Mouse (Mus musculus) kidney, embryonic 14.5 days (tissue): ENCODE measurements at regions not wholly inside any gene's neighbourhood (a gene's known extent, or its start where the extent isn't known, plus 50 kb on each side); places are given as distances from the start of the nearest gene placed in this dataset.
A peak's percentile ranks its signal among the peaks of the same experiment; 100 is the strongest.

Source experiments
- ATAC-seq: fragments of 200-750 bp; cut with Nextera tagmentation; 2 replicates; pipeline ENCODE4 v1.8.0; 2017; ENCODE audit warnings: moderate number of reproducible peaks, mild to moderate bottlenecking, moderate TSS enrichment, moderate library complexity; ENCODE audit not compliant: low FRiP score, low TSS enrichment
- H3K27ac ChIP-seq: fragments of 300-500 bp; sonication (generic); 2 replicates; pipeline ENCODE4 v1.5.1; 2014; ENCODE audit warnings: low read depth, mild to moderate bottlenecking, low read length, moderate library complexity, mixed read lengths
- H3K27me3 ChIP-seq: fragments of 300-500 bp; sonication (generic); 2 replicates; pipeline ENCODE4 v1.6.1; 2014; ENCODE audit warnings: mild to moderate bottlenecking, low read length; ENCODE audit not compliant: control insufficient read depth, insufficient read depth
- H3K36me3 ChIP-seq: fragments of 300-500 bp; sonication (generic); 2 replicates; pipeline ENCODE4 v1.6.1; 2014; ENCODE audit warnings: low read length, mixed read lengths; ENCODE audit not compliant: control insufficient read depth, insufficient read depth
- H3K4me1 ChIP-seq: fragments of 300-500 bp; sonication (generic); 2 replicates; pipeline ENCODE4 v1.6.1; 2014; ENCODE audit warnings: low read length, mixed read lengths; ENCODE audit not compliant: control insufficient read depth, insufficient read depth
- H3K4me2 ChIP-seq: fragments of 300-500 bp; sonication (generic); replicated peaks from 2 replicates; pipeline ENCODE4 v1.6.1; 2014; ENCODE audit warnings: low read depth, mild to moderate bottlenecking, low read length
- H3K4me3 ChIP-seq: fragments of 300-500 bp; sonication (generic); 2 replicates; pipeline ENCODE4 v1.5.1; 2014; ENCODE audit warnings: mild to moderate bottlenecking, low read length
- H3K9ac ChIP-seq: fragments of 300-500 bp; sonication (generic); 2 replicates; pipeline ENCODE4 v1.6.1; 2014; ENCODE audit warnings: low read depth, mild to moderate bottlenecking, low read length, moderate library complexity
- H3K9me3 ChIP-seq: fragments of 300-500 bp; sonication (generic); 2 replicates; pipeline ENCODE4 v1.6.1; 2016; ENCODE audit warnings: low read length; ENCODE audit not compliant: control insufficient read depth
- WGBS: fragments of 180-500 bp; shearing (Covaris S2); extraction: QIAGEN DNeasy Blood & Tissue Kit; methylation state at CpG from one replicate; pipeline ENCODE4 v1.1.7; 2014; 5-methylcytosine and 5-hydroxymethylcytosine counted together

DNA sequence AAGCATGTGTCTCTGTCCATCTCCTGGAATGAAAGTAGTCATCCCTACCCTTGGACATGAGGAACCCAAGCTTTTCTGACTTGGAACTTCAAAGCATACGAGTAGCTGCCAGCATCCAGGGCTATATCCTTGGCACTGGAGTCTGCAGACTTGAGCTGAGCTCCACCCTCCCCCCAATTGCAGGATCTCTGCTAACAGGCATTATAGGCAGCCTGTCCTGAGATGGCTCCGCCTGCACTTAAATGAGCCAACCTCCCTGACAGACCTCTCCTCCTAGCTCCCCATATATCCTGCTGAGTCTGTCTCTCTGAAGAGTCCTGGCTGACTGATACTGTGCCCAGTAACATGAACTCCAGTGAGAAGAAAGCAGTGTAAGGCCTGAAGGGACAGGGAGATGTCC is 141.4 kb downstream of the Rybp start:
- Histone ChIP-seq H3K4me1 (peaks cover 17% of the 10 kb centered on the region), H3K9me3 (no peaks in the 10 kb centered on the region), H3K4me3 (no peak overlapping the region), H3K36me3 (no peaks in the 10 kb centered on the region), H3K4me2 (no peak overlapping the region), H3K9ac (no peak overlapping the region), H3K27ac (no peak overlapping the region), H3K27me3 (0 out of 2 replicates have a peak, but pooled peaks cover 2% of the 10 kb centered on the region)
- 82% methylated on average over 2 of the region's 2 CpGs for WGBS
- ATAC-seq = no peak

DNA sequence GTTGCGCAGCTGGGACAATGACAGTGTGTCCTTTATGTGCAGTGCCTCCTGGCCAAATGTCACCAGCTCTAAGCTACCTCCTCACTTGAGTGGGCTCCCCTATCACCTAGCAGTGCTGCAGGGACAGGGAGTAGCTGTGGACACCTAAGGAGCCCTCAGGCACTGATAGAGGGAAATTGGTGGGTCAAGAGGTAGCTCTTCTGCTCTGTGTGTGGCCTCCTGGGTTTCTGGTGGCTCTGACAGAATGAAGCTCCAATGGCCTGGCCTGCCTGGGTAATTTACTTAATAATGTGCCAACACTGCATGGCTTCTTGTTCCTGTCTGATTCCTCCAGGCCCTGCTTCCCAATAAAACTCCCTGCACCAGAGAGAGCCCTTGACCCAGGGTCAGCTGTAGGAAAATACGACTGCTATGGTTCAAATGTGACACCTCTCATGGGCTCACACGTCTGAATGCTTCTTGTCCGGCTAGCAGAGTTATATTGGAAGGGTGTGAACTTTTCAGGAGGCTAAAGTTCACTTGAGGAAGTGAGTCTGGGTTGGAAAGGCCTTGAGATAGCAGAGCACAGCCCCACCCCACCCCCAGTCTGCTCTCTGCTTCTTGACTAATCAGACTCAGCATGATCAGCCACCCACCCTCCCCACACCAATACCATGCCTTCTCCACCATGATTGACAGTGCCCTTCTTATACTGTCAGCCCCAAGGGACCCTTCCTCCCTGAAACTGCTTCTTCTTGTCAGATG is 142.6 kb downstream of the Rybp start:
- no peak for ATAC-seq
- no peak overlapping the region for H3K9ac ChIP-seq
- H3K36me3 ChIP-seq = no peaks in the 10 kb centered on the region
- no peak overlapping the region for H3K27ac ChIP-seq
- 46% methylated on average over 4 of the region's 4 CpGs for WGBS
- no peak overlapping the region for H3K4me2 ChIP-seq
- no peak overlapping the region for H3K4me3 ChIP-seq
- H3K27me3 ChIP-seq = peaks cover 5% of the 10 kb centered on the region; the same call in 1 of the 2 replicates
- H3K4me1 ChIP-seq = peaks cover 22% of the 10 kb centered on the region
- no peaks in the 10 kb centered on the region for H3K9me3 ChIP-seq

DNA sequence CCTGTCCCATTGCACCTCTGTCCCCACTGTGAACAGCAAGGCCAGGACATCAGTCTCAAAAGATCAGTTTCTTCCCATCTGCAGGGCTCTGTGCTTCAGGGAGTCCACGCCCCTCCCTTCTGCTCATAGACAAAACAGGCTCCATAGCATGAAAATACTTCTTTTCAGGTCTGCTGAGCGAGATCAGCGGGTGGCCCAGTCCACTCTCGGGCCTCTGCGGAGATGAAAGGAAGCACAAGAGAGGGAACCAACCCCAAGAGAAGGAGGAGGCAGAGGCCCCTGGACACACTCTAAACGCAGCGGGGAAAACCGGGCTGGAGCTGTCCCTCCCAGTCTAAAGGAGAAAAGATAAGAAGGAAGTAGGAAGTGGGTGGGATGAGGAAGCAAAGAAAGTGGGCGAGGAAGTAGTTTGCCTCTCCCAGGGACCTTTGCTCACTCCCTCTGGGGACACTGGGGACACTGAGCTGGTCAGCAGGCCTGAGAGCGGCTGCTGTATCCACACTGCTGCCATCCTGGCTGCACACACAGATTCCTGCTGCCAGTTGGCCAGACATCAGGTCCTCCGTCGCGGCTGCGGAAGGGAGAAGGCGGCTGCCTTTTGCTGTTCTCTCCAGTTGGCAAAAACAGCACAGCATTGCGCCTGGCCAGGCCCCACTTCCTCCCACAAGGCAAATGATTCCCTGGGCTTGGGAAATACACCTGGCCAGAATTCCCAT is 143.5 kb downstream of the Rybp start:
- Histone ChIP-seq H3K9me3 (no peaks in the 10 kb centered on the region), H3K27me3 (peaks cover 2% of the 10 kb centered on the region; the same call in 1 of the 2 replicates), H3K36me3 (no peaks in the 10 kb centered on the region), H3K4me2 (peak overlapping the region; percentile 36), H3K4me3 (0 out of 2 replicates have a peak overlapping the region, but pooled peaks have one; percentile 6), H3K4me1 (peaks cover 19% of the 10 kb centered on the region), H3K27ac (no peak overlapping the region), H3K9ac (peak overlapping the region; percentile 38; the same call in 1 of the 2 replicates)
- 7% methylated on average over 16 of the region's 16 CpGs for WGBS
- ATAC-seq = 0 out of 2 replicates have a peak, but pooled peaks have one; percentile 41

DNA sequence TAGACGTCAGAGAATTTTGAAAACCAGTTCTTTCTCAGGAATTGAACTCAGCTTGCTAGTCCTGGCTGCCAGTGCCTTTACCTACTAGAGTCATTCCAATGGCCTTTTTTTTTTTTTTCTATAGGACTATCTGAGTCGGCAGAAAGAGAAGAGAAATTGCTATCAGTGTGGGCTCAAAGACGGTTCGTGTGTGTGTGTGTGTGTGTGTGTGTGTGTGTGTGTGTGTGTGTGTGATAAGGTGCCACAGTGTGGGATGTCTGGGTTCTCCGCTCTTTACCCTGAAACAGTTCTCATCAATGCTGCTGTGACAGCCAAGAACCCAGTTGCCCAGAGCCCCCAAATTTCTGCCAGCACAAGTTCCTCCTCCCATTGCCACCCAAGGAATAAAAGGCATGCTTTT is 146.1 kb downstream of the Rybp start:
- Histone ChIP-seq H3K4me1 (peaks cover 19% of the 10 kb centered on the region), H3K4me3 (no peak overlapping the region), H3K27ac (no peak overlapping the region), H3K9ac (no peak overlapping the region), H3K9me3 (no peaks in the 10 kb centered on the region), H3K27me3 (peaks cover 2% of the 10 kb centered on the region; the same call in 1 of the 2 replicates), H3K4me2 (no peak overlapping the region), H3K36me3 (no peaks in the 10 kb centered on the region)
- ATAC-seq = no peak
- 84% methylated on average over 5 of the region's 5 CpGs for WGBS

DNA sequence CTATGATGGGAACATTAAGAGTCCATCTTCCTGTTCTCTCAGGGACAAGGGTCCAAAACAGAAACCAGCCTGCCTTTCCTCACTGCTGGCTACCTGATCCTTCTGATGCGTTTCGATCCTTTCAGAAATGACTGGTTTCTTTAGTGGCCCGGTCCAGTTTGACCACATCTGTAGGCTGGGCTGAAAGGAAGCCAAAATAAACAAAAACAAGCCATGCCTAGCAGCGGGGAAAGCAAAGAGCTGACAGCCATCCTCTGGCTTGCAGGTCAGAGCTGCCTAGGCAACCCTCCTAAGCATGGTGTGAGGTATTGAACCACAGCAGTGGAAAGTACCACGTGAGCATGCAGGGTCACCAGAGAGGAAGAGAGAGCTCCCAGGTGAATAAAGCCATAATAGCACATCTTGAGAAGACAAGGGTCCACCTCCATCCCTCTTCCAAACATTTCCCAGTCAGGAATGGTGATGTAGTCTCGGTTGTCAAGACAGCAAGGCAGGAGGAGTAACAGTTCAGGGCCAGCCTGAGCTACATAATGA is 146.6 kb downstream of the Rybp start:
- 31% methylated on average over 6 of the region's 6 CpGs for WGBS
- Histone ChIP-seq H3K9me3 (no peaks in the 10 kb centered on the region), H3K27me3 (peaks cover 2% of the 10 kb centered on the region), H3K4me3 (no peak overlapping the region), H3K4me1 (peaks cover 19% of the 10 kb centered on the region), H3K36me3 (no peaks in the 10 kb centered on the region), H3K9ac (no peak overlapping the region), H3K4me2 (no peak overlapping the region), H3K27ac (no peak overlapping the region)
- 0 out of 2 replicates have a peak, but pooled peaks have one; percentile 14 for ATAC-seq

DNA sequence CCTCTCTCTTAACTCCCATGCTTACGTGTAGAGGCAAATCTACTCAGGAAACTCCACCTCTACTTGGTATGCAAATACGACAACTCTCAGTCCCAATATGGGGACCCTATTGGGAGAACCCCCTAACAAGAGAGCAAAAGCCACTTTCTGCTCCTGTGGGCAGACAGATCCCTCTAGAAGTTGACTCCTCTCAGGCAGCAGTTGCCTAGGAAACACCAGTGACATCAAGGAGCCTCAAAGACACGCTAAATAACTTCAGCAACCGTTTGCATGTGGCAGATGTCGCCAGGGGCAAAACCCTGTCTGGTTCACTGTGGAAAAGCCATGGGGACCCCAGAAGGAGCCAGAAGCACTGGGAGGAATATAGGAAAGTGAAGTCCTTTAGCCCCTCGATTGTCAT is 147.5 kb downstream of the Rybp start:
- ATAC-seq = no peak
- Histone ChIP-seq H3K9ac (no peak overlapping the region), H3K27me3 (peaks cover 2% of the 10 kb centered on the region), H3K4me3 (no peak overlapping the region), H3K9me3 (no peaks in the 10 kb centered on the region), H3K27ac (no peak overlapping the region), H3K4me2 (no peak overlapping the region), H3K4me1 (peaks cover 24% of the 10 kb centered on the region), H3K36me3 (no peaks in the 10 kb centered on the region)
- WGBS = 51% methylated on average over 6 of the region's 6 CpGs

DNA sequence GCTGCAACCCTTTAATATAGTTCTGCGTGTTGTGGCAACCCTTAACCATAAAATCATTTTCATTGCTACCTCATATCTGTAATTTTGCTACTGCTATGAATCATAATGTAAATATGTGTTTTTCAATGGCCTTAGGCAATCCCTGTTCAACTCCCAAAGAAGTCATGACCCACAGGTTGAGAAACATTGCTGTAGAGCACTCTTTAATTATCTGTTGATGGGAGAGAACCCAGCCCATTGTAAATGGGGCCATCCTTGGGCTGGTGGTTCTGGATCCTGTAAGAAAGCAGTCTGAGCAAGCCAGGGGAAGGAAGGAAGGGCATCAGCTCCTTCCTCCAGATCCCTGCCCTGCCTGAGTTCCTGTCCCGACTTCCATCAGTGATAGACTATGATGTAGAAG is 148.6 kb downstream of the Rybp start:
- ATAC-seq = no peak
- Histone ChIP-seq H3K4me1 (peaks cover 14% of the 10 kb centered on the region; the same call in 1 of the 2 replicates), H3K27me3 (peaks cover 2% of the 10 kb centered on the region), H3K4me2 (no peak overlapping the region), H3K36me3 (no peaks in the 10 kb centered on the region), H3K27ac (no peak overlapping the region), H3K9ac (no peak overlapping the region), H3K4me3 (no peak overlapping the region), H3K9me3 (no peaks in the 10 kb centered on the region)
- 85% methylated on average over 2 of the region's 2 CpGs for WGBS

DNA sequence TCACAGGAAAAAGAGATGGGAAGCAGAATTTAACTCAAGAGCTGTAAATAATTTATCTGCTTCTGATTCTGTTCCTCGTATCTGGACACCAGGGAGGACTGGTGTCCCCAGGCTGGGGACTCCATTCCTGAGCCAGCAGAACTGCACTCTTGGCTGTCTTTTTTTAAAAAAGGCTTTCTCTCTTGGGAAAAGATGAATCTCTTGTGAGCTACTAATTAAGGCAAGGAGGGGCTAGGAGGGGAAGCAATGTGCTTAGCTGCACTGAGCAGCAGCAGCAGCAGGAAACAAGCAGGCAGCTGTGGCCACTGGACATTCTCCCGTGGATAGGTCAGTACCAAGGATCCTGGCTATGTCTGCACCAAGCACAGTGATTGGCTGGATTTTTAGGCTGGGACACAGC is 152.1 kb downstream of the Rybp start:
- WGBS = 33% methylated on average over 2 of the region's 2 CpGs
- Histone ChIP-seq H3K4me2 (no peak overlapping the region), H3K4me3 (no peak overlapping the region), H3K27me3 (peaks cover 1% of the 10 kb centered on the region), H3K4me1 (peaks cover 5% of the 10 kb centered on the region; the same call in 1 of the 2 replicates), H3K9ac (no peak overlapping the region; the same call in 1 of the 2 replicates), H3K36me3 (no peaks in the 10 kb centered on the region), H3K9me3 (no peaks in the 10 kb centered on the region), H3K27ac (no peak overlapping the region)
- no peak for ATAC-seq

DNA sequence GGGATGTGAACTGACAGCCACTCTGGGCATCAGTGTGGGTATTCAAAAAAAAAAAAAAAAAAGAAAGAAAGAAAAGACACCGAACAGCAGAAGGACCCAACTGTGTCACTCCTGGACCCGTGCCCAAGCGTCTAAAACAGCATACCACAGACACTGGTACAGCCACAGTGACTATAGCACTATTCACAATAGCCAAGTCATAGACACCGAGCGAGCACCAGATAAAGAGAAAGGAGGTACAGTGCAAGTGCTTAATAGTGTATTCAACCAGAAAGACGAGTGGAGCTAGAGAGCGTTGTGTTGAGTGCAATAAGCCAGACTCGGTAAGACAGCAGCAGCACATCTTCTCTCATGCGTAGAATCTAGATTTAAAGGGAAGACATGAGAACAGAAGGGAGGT is 153.3 kb downstream of the Rybp start:
- Histone ChIP-seq H3K36me3 (no peaks in the 10 kb centered on the region), H3K4me2 (no peak overlapping the region), H3K4me3 (no peak overlapping the region), H3K27ac (no peak overlapping the region), H3K9ac (no peak overlapping the region), H3K9me3 (no peaks in the 10 kb centered on the region), H3K27me3 (no peaks in the 10 kb centered on the region; the same call in 1 of the 2 replicates), H3K4me1 (peaks cover 5% of the 10 kb centered on the region; the same call in 1 of the 2 replicates)
- WGBS = 79% methylated on average over 9 of the region's 9 CpGs
- ATAC-seq = no peak
